Mouse (Mus musculus) midbrain, postnatal 0 days (tissue): ENCODE measurements around the gene Sh3bgrl3. TPM values are rescaled to one million over a fixed set of nuclear protein-coding genes. Genes with fewer than 3 reads are reported as not detected.

Experiments
- ATAC-seq: fragments of 200-750 bp; cut with Nextera tagmentation; 2 replicates; pipeline ENCODE4 v1.8.0; 2017; ENCODE audit warnings: moderate number of reproducible peaks, mild to moderate bottlenecking, moderate TSS enrichment, moderate library complexity; ENCODE audit not compliant: low FRiP score
- DNase-seq: peaks from one replicate; pipeline ENCODE4 v3.0.0-alpha.2; 2015; ENCODE audit warnings: low spot score
- H3K27ac ChIP-seq: fragments of 300-500 bp; sonication (generic); 2 replicates; pipeline ENCODE4 v1.5.1; 2014; ENCODE audit warnings: low read depth, mild to moderate bottlenecking, low read length, mixed read lengths
- H3K27me3 ChIP-seq: fragments of 300-500 bp; sonication (generic); 2 replicates; pipeline ENCODE4 v1.6.1; 2014; ENCODE audit warnings: low read length, control low read depth, mixed read lengths; ENCODE audit not compliant: insufficient read depth
- H3K36me3 ChIP-seq: fragments of 300-500 bp; sonication (generic); 2 replicates; pipeline ENCODE4 v1.6.1; 2014; ENCODE audit warnings: low read length, control low read depth, mixed read lengths; ENCODE audit not compliant: insufficient read depth
- H3K4me1 ChIP-seq: fragments of 300-500 bp; sonication (generic); 2 replicates; pipeline ENCODE4 v1.6.1; 2014; ENCODE audit warnings: mild to moderate bottlenecking, control low read depth, antibody characterized with exemption, low read length, mixed read lengths; ENCODE audit not compliant: insufficient read depth
- H3K4me2 ChIP-seq: fragments of 300-500 bp; sonication (generic); 2 replicates; pipeline ENCODE4 v1.6.1; 2014; ENCODE audit warnings: low read depth, mild to moderate bottlenecking, low read length, mixed read lengths; ENCODE audit not compliant: poor library complexity, severe bottlenecking
- H3K4me3 ChIP-seq: fragments of 300-500 bp; sonication (generic); 2 replicates; pipeline ENCODE4 v1.5.1; 2014; ENCODE audit warnings: low read depth, mild to moderate bottlenecking, low read length, moderate library complexity
- H3K9ac ChIP-seq: fragments of 300-500 bp; sonication (generic); replicated peaks from 2 replicates; pipeline ENCODE4 v1.6.1; 2014; ENCODE audit warnings: mild to moderate bottlenecking, low read length, moderate library complexity, mixed read lengths; ENCODE audit not compliant: poor library complexity, severe bottlenecking
- H3K9me3 ChIP-seq: fragments of 300-500 bp; sonication (generic); 2 replicates; pipeline ENCODE4 v1.6.1; 2016; ENCODE audit warnings: low read length, control low read depth
- CTCF ChIP-seq: IDR thresholded peaks from 2 replicates; pipeline ENCODE4 v1.5.1; 2016; ENCODE audit warnings: antibody characterized with exemption, mild to moderate bottlenecking
- WGBS: fragments of 180-500 bp; shearing (Covaris S2); extraction: QIAGEN DNeasy Blood & Tissue Kit; methylation state at CpG from one replicate; pipeline ENCODE4 v1.1.7; 2014; 5-methylcytosine and 5-hydroxymethylcytosine counted together
- polyA plus RNA-seq: library from polyadenylated mRNA; unstranded; fragments of >200 nt; fragmentation: Nextera tagmentation; extraction: Ambion mirVana; gene quantifications from 2 replicates; pipeline ENCODE4 v1.2.1, GENCODE M21; 2015
- total RNA-seq: library from RNA; depleted of rRNA; stranded (reverse); fragments of >200 nt; gene quantifications from 2 replicates; pipeline ENCODE4 v1.2.3, GENCODE M21; 2014; rRNA removed

Sh3bgrl3 gene
- total and polyA plus RNA-seq, 2 experiments from 2014 or later, result 224 to 565 TPM

DNA sequence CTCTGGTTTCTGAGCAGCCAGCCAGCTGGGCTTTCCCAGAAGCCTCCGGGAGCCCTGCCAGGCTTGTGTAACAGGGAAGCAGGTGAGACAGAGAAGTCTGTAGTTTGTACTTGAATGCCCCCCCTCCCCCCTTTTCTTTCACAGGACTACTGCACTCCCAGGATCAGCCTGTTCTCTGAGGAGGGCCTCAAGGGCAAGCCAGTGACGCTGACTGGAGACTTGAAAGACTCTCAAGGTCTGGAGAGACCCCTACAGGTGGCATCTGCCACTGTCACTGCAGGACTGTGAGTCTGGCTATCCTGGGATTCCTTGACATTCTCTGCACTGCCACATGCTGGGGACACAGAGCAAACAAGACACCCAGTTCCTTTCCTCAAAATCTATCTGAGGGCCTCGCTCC is 49.9 kb downstream of the Sh3bgrl3 start:
- no peaks in the 10 kb centered on the region for H3K9me3 ChIP-seq
- no peaks in the 10 kb centered on the region for H3K27me3 ChIP-seq
- TF ChIP-seq CTCF, result peak; percentile 78
- ATAC-seq, result 0 out of 2 replicates have a peak, but pooled peaks have one; percentile 53
- peak; percentile 87 for DNase-seq
- H3K9ac ChIP-seq, result no peak overlapping the region
- no peak overlapping the region for H3K4me3 ChIP-seq
- no peaks in the 10 kb centered on the region for H3K4me1 ChIP-seq
- H3K36me3 ChIP-seq, result no peaks in the 10 kb centered on the region
- WGBS, result 32% methylated on average over 3 of the region's 3 CpGs
- H3K4me2 ChIP-seq, result no peak overlapping the region
- no peak overlapping the region for H3K27ac ChIP-seq

Other genes starting within 250 kb of the Sh3bgrl3 start
- 25.2 and 30.9 TPM in 2 replicates for gene Rps6ka1, start 241.0 kb downstream of the Sh3bgrl3 start, total RNA-seq
- 20.4 and 21.6 TPM in 2 replicates for gene Rps6ka1, start 241.0 kb downstream of the Sh3bgrl3 start, polyA plus RNA-seq
- 231 and 262 TPM in 2 replicates for gene Hmgn2, start 160.1 kb downstream of the Sh3bgrl3 start, total RNA-seq
- 858 and 919 TPM in 2 replicates for gene Hmgn2, start 160.1 kb downstream of the Sh3bgrl3 start, polyA plus RNA-seq
- gene Dhdds, start 127.9 kb downstream of the Sh3bgrl3 start, total RNA-seq, result 45.6 and 46.2 TPM in 2 replicates
- gene Dhdds, start 127.9 kb downstream of the Sh3bgrl3 start, polyA plus RNA-seq, result 38.3 and 42.6 TPM in 2 replicates
- gene Lin28a, start 109.9 kb downstream of the Sh3bgrl3 start, total RNA-seq, result 0.05 and 0.57 TPM in 2 replicates
- 0.04 and 0.13 TPM in 2 replicates for gene Lin28a, start 109.9 kb downstream of the Sh3bgrl3 start, polyA plus RNA-seq
- not detected in 2 replicates for gene Zfp683, start 75.0 kb downstream of the Sh3bgrl3 start, total RNA-seq
- not detected in 2 replicates for gene Zfp683, start 75.0 kb downstream of the Sh3bgrl3 start, polyA plus RNA-seq
- gene Crybg2, start 68.0 kb downstream of the Sh3bgrl3 start, total RNA-seq, result 4.2 and 4.5 TPM in 2 replicates
- gene Crybg2, start 68.0 kb downstream of the Sh3bgrl3 start, polyA plus RNA-seq, result 7.7 and 8.4 TPM in 2 replicates
- gene Cd52, start 33.7 kb downstream of the Sh3bgrl3 start, total RNA-seq, result 0.66 TPM in 1 of 2 replicates, not detected in the other
- gene Cd52, start 33.7 kb downstream of the Sh3bgrl3 start, polyA plus RNA-seq, result 2.0 and 2.7 TPM in 2 replicates
- 4.9 and 8.4 TPM in 2 replicates for gene Ubxn11, start 26.2 kb downstream of the Sh3bgrl3 start, total RNA-seq
- 11.2 and 13.7 TPM in 2 replicates for gene Ubxn11, start 26.2 kb downstream of the Sh3bgrl3 start, polyA plus RNA-seq
- 10.0 and 12.5 TPM in 2 replicates for gene Cep85, start 58.3 kb upstream of the Sh3bgrl3 start, total RNA-seq
- gene Cep85, start 58.3 kb upstream of the Sh3bgrl3 start, polyA plus RNA-seq, result 13.3 and 14.8 TPM in 2 replicates
- not detected in 2 replicates for gene Gm7534, start 74.2 kb upstream of the Sh3bgrl3 start, total RNA-seq
- gene Gm7534, start 74.2 kb upstream of the Sh3bgrl3 start, polyA plus RNA-seq, result not detected in 2 replicates
- 0.38 TPM in 1 of 2 replicates, not detected in the other for gene Catsper4, start 98.6 kb upstream of the Sh3bgrl3 start, total RNA-seq
- 0.16 TPM in 1 of 2 replicates, not detected in the other for gene Catsper4, start 98.6 kb upstream of the Sh3bgrl3 start, polyA plus RNA-seq
- 0.27 and 0.38 TPM in 2 replicates for gene Cnksr1, start 109.6 kb upstream of the Sh3bgrl3 start, total RNA-seq
- 0.13 and 0.28 TPM in 2 replicates for gene Cnksr1, start 109.6 kb upstream of the Sh3bgrl3 start, polyA plus RNA-seq
- not detected in 2 replicates for gene E130218I03Rik, start 114.9 kb upstream of the Sh3bgrl3 start, total RNA-seq
- gene E130218I03Rik, start 114.9 kb upstream of the Sh3bgrl3 start, polyA plus RNA-seq, result 0.31 and 0.49 TPM in 2 replicates
- 10.6 and 15.4 TPM in 2 replicates for gene Zfp593, start 116.8 kb upstream of the Sh3bgrl3 start, total RNA-seq
- 9.2 and 11.1 TPM in 2 replicates for gene Zfp593, start 116.8 kb upstream of the Sh3bgrl3 start, polyA plus RNA-seq
- gene Gm30191, start 118.1 kb upstream of the Sh3bgrl3 start, total RNA-seq, result not detected in 2 replicates
- gene Gm30191, start 118.1 kb upstream of the Sh3bgrl3 start, polyA plus RNA-seq, result 0.37 and 0.42 TPM in 2 replicates
- 18.0 and 27.1 TPM in 2 replicates for gene Grrp1, start 125.3 kb upstream of the Sh3bgrl3 start, total RNA-seq
- gene Grrp1, start 125.3 kb upstream of the Sh3bgrl3 start, polyA plus RNA-seq, result 15.7 and 17.8 TPM in 2 replicates
- gene Pdik1l, start 159.1 kb upstream of the Sh3bgrl3 start, total RNA-seq, result 44.8 and 49.7 TPM in 2 replicates
- 27.6 and 30.8 TPM in 2 replicates for gene Pdik1l, start 159.1 kb upstream of the Sh3bgrl3 start, polyA plus RNA-seq
- 1.5 and 2.0 TPM in 2 replicates for gene Trim63, start 186.3 kb upstream of the Sh3bgrl3 start, total RNA-seq
- gene Trim63, start 186.3 kb upstream of the Sh3bgrl3 start, polyA plus RNA-seq, result 0.49 and 0.73 TPM in 2 replicates
- gene Slc30a2, start 214.4 kb upstream of the Sh3bgrl3 start, total RNA-seq, result not detected in 2 replicates
- 0.17 and 0.21 TPM in 2 replicates for gene Slc30a2, start 214.4 kb upstream of the Sh3bgrl3 start, polyA plus RNA-seq